ENCODE assay signal across 1 mouse cellular context in the genomic region with DNA sequence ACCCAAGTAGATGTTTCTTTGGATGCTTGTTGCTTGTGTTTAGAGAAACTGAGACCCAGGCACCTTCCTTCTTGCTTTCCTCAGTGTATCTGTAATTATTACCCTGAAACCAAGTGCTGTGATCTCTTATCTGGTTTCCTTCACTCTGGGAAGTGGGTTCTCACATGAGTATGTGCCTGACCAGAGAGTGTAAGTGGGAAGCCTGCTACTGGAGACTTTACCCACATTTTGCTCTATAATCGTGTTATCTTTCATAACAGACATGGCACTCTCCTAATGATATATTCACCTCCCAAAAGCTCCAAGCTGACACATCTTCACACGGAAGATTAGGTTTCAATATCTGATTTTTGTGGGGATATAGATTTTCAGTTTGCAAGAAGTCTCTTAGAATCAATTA.
TF ChIP-seq lines count a peak whose summit lies in the region.

No protein-coding gene starts in this region.

TF ChIP-seq in MEL, 35 proteins besides CTCF, POLR2A, EP300 and RAD21 (continued from another document):
- TF ChIP-seq NRF1 (IDR thresholded peaks at IDR 0.05; ENCODE audit: insufficient read depth, low read depth, low read length, poor library complexity, severe bottlenecking): no peak
- no peak for TF ChIP-seq ELF1 (IDR thresholded peaks at IDR 0.05; ENCODE audit: low read depth, low read length)
- TF ChIP-seq SIN3A (IDR thresholded peaks at IDR 0.05; ENCODE audit: low read length): 0 out of 2 replicates have a peak, but pooled peaks have one; percentile 26
- TF ChIP-seq ETS1 (IDR thresholded peaks at IDR 0.05; ENCODE audit: low read depth, low read length): peak; percentile 66
- TF ChIP-seq MYC (IDR thresholded peaks at IDR 0.05; ENCODE audit: low read depth, low read length): no peak
- peak; percentile 85 for TF ChIP-seq RCOR1 (IDR thresholded peaks at IDR 0.05; ENCODE audit: low read depth, low read length)
- TF ChIP-seq TCF12 (IDR thresholded peaks at IDR 0.05; ENCODE audit: low read depth, low read length): peak; percentile 94
- TF ChIP-seq USF1 (IDR thresholded peaks at IDR 0.05; ENCODE audit: low read depth, low read length): no peak
- TF ChIP-seq BHLHE40 (IDR thresholded peaks at IDR 0.05; ENCODE audit: borderline replicate concordance, low read depth, low read length): peak; percentile 80
- TF ChIP-seq MAZ (IDR thresholded peaks at IDR 0.05; ENCODE audit: low read depth, low read length): no peak
- TF ChIP-seq POLR2AphosphoS2 (IDR thresholded peaks at IDR 0.05; ENCODE audit: low read length): no peak
- TF ChIP-seq TBP (IDR thresholded peaks at IDR 0.05; ENCODE audit: low read depth, low read length): no peak
